Mouse (Mus musculus) CH12.LX (cell line): ENCODE data around the gene Tbata.

Source experiments
- BHLHE40 ChIP-seq: IDR thresholded peaks from 2 replicates; pipeline ENCODE4 v1.6.1; 2011; ENCODE audit warnings: mild to moderate bottlenecking, low read depth, low read length, improper control_type of control experiment
- CHD2 ChIP-seq: IDR thresholded peaks from 2 replicates; pipeline ENCODE4 v1.6.1; 2011; ENCODE audit warnings: low read length, improper control_type of control experiment
- CTCF ChIP-seq, 2 experiments: IDR thresholded peaks in 1 of 2; conservative IDR thresholded peaks in 1 of 2; 2 replicates each; pipeline ENCODE4 v1.5.1; 2011 to 2012; ENCODE audit warnings: low read depth in 2 of 2, low read length in 2 of 2, improper control_type of control experiment in 1 of 2, inconsistent platforms in 1 of 2, mild to moderate bottlenecking in 1 of 2, moderate library complexity in 1 of 2
- EP300 ChIP-seq: IDR thresholded peaks from 2 replicates; pipeline ENCODE4 v1.6.1; 2011; ENCODE audit warnings: low read length, improper control_type of control experiment
- ETS1 ChIP-seq: conservative IDR thresholded peaks from 2 replicates; pipeline ENCODE4 v1.6.1; 2012; ENCODE audit warnings: low read depth, mild to moderate bottlenecking, inconsistent platforms, low read length, improper control_type of control experiment, moderate library complexity
- HCFC1 ChIP-seq: IDR thresholded peaks from 2 replicates; pipeline ENCODE4 v1.6.1; 2012; ENCODE audit warnings: low read depth, mild to moderate bottlenecking, inconsistent platforms, low read length, improper control_type of control experiment
- JUN ChIP-seq: IDR thresholded peaks from 2 replicates; pipeline ENCODE4 v1.6.1; 2011; ENCODE audit warnings: low read depth, mild to moderate bottlenecking, low read length, improper control_type of control experiment, moderate library complexity; ENCODE audit not compliant: insufficient read depth
- KAT2A ChIP-seq: IDR thresholded peaks from 2 replicates; pipeline ENCODE4 v1.6.1; 2012; ENCODE audit warnings: low read length, improper control_type of control experiment, inconsistent platforms; ENCODE audit not compliant: insufficient replicate concordance
- MAX ChIP-seq: IDR thresholded peaks from 2 replicates; pipeline ENCODE4 v1.6.1; 2011; ENCODE audit warnings: low read length, improper control_type of control experiment
- MEF2A ChIP-seq: IDR thresholded peaks from 2 replicates; pipeline ENCODE4 v1.6.1; 2014; ENCODE audit warnings: low read depth, mild to moderate bottlenecking, inconsistent platforms, low read length, improper control_type of control experiment, borderline replicate concordance
- NRF1 ChIP-seq: IDR thresholded peaks from 2 replicates; pipeline ENCODE4 v1.6.1; 2014; ENCODE audit warnings: low read depth, mild to moderate bottlenecking, inconsistent platforms, low read length, improper control_type of control experiment, moderate library complexity
- POLR2A ChIP-seq: IDR thresholded peaks from 2 replicates; pipeline ENCODE4 v1.6.1; 2011; ENCODE audit warnings: low read depth, mild to moderate bottlenecking, improper control_type of control experiment, low read length
- RCOR1 ChIP-seq: conservative IDR thresholded peaks from 2 replicates; pipeline ENCODE4 v1.6.1; 2012; ENCODE audit warnings: low read depth, mild to moderate bottlenecking, inconsistent platforms, low read length, improper control_type of control experiment
- ZMIZ1 ChIP-seq: IDR thresholded peaks from 2 replicates; pipeline ENCODE4 v1.6.1; 2012; ENCODE audit warnings: low read depth, mild to moderate bottlenecking, inconsistent platforms, low read length, improper control_type of control experiment

DNA sequence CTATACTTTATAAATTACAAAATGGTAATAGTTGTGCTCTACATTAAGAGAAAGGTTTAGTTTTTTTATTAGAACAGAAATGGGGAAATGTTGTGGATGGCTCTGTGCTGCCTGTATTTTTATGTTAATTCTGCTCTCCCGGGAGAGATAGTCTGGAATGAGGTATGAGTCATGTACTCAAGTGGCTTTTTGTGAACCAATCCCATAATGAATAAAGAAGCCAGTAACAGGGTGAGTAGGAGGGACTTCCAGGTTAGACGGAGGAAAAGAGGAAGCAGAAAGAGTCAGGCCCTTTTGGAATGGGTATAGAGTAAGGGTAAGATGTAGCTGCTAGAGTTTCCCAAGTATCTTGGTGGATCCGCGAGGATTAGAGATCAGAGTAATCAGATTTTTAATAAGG is 37.7 kb upstream of the Tbata start:
- TF ChIP-seq MAX: no peak
- TF ChIP-seq EP300: no peak
- TF ChIP-seq POLR2A: no peak
- TF ChIP-seq CTCF (conservative IDR thresholded peaks at IDR 0.05 in 1 of 2, IDR thresholded peaks at IDR 0.05 in 1 of 2; ENCODE audit: low read depth in 2 of 2, low read length in 2 of 2): no peak
- no peak for TF ChIP-seq HCFC1
- TF ChIP-seq ZMIZ1: no peak
- TF ChIP-seq ETS1: no peak
- TF ChIP-seq JUN: no peak
- no peak for TF ChIP-seq NRF1
- no peak for TF ChIP-seq BHLHE40
- no peak for TF ChIP-seq CHD2
- TF ChIP-seq KAT2A: no peak
- TF ChIP-seq MEF2A: no peak
- TF ChIP-seq RCOR1: no peak
